Mouse (Mus musculus) cerebellum, adult 11 months (tissue): Measurements from ENCODE around the gene Rab22a.

Experiments
- DNase-seq: peaks from one replicate; pipeline ENCODE4 v3.0.0; 2022

Gene Rab22a

DNA sequence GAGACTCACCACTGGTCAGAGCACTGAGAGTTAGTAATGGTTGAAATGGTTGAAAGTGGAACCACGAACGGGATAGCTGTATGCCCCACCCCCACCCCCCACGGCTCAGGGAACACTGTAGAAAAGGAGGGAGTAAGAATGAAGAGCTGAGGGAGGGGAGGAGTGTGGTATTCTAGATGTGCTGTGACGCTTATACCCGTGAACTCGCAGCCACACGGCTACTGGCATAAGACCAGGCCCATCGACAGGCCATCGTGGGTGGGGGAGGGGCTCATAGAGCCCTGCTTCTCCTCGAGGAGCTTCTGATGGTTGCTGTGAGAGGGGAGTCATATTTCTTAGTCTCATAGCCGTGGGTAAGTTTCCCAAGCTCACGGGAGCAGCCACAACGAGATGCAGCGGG lies 64.8 kb downstream of the Rab22a start:
- DNase-seq, result no peak

DNA sequence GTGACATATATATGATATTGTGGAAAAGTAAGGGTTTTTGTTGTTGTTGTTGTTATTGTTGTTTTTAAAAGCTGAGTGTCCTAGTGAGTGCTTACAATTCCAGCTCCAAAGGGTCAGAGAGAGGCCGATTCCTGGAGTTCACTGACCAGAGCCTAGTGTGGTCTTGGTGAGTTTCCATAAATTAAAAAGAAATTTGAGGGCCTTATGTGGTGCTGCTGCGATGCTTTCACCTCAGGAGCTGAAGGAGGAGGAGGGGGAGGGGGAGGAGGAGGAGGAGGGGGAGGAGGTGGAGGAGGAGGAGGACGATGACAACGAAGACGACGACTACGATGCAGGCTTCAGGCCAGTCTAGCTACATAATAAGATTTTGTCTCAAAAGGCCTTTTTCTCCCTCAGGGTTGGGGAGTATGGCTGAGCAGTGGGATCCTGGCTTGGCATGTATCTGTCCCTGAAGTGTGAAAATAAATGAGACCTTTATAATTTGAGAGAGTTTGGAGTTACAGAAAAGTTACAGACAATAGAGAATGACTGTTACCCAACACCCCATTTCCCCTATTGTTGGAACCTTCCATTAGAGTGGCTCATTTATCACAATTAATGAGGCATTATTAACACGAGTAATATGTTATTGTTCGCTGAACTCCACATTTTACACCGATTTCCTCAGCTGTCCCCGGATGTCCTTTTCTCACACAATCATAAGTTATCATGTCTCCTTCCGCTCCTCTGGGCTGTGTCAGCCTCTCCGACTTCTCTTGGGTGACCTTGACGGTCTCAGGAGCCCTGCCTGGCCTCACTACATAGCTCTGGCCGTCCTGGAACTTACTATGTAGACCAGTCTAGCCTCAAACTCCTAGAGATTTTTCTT lies 65.6 kb downstream of the Rab22a start:
- DNase-seq, result no peak

DNA sequence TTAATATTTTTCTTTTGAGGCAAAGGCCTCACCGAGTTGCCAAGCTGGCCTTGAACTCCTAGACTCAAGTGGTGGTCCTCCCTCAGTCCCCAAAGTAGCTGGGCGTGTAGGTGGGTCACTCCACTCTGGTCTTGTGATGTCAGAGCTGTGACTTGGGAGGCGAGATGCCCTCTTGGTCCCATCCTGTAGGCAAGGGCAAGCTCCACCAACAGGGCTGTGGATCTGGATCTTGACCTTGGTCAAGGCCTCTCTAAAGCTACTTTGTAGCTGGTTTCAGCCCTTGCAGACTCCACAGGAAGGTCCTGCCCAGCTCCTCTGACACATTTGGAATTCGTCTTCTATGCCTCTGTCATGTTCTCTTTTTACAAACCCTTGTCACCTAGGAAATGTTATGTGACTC lies 66.3 kb downstream of the Rab22a start:
- no peak for DNase-seq

- DNase-seq, result no peak
These were observed 70.9 kb downstream of the Rab22a start for GRCm38 (mm10) chr2:173730444-173730966.

DNA sequence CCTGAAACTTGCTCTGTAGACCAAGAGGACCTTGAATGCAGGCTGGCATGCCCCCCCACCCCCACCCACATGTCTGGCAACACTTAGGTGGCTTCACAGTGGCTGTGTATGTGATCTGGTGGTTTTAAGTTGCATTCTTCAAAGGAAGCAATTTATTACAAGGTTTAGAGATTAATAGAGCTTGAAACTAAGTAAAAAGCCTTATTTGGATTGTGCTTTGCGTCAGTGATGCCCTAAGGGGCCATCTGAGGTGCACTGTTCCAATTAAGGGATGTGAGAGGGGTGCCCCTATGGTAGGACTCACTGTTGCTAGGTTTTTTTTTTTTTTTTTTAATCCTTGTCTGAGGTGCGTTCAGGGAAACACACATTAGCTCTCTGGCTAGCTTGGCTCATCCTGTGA lies 74.9 kb downstream of the Rab22a start:
- DNase-seq, result no peak

GRCm38 (mm10) chr2:173737222-173737989 lies 77.8 kb downstream of the Rab22a start, which contains the start of gene Vapb:
Vapb (plus strand) TSS chr2:173737511.
- peak; percentile 99 for DNase-seq

- peak; percentile 8 for DNase-seq
These were observed 78.7 kb downstream of the Rab22a start for GRCm38 (mm10) chr2:173738232-173738631.

- no peak for DNase-seq
These were observed 79.5 kb downstream of the Rab22a start for GRCm38 (mm10) chr2:173739107-173739506.

DNA sequence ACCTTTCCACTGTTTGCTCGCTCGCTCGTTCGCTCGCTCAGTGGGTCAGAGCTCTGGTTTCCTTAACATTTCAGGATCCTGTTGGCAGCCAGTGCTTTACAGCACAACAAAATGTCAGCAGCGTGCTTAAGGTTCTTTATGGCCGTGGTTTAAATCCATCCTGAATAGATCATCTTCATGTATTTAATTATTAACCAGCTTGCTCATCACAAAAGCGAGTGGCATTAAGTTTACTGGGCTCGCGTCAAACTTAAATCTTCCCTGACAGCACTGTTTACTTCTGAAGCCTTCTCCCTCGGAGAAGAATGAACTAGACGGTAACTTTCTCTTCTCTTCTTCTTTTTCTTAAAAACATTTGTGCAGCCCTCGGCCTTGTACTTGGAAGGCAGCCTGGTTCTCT lies 82.5 kb downstream of the Rab22a start:
- DNase-seq, result no peak

DNA sequence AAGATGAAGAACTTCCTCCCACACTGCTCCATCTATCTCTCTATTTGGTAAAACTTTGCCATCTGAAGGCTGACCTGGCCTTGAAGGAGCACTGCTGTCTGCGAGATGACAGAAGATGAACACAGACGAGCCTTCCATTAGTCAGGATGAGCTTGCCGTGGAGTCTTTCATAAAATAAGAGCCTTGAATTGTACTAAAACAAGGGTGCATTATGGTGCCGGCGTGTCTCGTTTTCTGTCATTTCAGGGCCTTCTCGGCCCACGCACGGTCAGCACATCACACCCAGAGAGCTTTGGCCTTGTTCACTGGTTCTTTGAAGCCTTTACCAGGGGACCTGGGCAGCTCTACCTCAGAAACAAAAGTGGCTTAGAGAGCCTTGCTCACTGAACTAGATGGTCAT lies 83.2 kb downstream of the Rab22a start:
- DNase-seq, result no peak

DNA sequence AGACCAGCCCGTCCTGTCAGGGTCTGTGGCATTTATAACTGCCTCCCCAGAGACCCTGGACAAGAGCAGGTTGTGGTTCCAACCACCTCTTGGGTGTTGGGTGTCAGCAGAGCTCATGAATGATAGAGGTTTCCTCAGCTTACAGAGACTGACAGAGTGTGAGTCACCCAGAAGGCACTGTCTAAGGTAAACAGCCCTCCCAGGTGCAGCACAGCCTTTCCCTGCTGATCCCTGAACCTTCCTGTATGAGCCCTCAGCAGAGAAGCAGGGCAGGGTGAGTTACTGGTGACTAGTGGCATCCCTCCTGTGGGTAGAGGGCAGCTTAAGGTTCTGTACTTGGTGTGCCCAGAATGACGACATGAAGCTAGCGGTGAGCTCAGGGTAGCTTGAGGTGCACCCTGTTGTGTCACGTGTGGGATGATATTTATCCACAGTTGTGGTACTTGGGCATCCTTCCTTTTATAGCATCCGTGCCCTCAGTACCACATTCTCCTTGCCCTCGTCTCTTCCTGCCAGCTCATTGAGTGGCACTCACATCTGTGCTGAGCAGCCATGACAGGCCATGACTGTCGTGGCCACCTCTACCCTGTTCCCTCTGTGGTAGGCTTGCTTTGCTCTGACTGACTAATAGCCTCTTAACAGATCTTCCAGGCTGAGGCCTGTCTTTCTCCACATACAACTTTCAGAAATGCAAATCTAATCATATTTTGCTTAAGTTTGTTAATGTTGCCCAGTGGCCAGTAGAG lies 84.7 kb downstream of the Rab22a start:
- DNase-seq, result no peak

DNA sequence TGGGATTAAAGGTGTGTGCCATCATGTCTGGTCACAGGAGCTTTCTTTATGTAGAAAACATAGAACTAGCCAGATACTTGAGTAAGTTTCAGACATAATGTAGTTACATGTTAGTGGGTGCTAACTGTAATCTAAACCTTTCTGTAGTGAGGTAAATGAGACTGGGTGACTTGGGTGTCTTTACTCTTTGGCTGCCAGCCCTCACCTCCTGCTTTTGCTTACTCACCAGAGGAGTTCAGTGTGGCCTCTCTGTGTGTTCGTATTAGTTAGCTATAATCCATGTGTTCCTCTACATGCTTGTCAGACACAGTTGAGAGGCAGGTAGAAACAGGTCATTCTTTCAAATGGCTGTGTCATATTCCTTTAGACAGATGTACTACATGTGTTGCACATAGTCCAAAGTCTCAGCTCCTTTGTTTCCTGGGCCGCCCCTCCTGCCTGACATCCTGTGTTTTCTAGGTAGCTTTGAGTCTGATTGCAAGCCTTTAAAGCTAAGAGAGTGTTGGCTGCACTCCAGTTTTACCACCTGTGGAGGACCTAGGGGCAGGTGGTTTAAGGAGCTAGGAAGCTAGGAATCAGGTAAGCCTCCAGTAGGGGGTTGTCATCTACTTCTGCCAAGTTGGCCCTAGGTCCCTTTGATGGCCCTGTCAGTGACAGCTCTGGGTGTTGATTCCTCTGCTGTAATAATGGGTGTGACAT lies 89.5 kb downstream of the Rab22a start:
- DNase-seq, result no peak

DNA sequence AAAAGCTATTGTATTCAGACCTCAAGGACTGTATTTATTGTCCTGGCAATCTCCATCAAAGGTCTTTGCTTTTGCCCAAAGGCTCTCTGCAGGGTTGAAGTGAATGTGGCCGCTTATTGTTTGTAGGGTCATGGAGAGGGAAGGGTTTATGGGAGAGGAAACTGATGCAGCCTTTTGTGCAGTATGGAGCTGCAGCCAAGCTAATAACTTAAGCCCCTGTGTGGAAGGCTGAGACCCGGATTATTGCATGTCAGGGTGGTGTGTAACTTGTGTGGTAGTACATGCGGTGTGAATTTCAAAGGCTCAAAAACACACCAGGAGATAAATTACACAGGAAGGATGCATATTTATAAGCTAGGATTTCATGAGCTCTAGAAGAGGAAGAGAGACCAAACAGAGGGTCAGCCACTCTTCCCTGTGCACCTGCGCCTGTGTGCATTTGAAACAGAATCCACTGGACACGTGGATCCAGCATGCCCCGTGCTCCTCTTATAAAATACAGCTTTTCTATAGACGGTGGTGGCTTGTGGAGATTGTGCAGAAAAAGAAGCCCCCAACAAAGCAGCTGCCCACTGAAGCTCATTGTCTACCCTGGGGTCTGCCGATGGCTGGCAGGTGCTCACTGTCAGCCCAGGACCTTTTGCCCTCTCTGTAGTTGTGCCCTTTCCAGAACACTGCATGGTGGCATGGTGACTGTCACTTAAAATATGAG lies 96.0 kb downstream of the Rab22a start:
- no peak for DNase-seq
